Mouse (Mus musculus): ENCODE measurements at regions not wholly inside any gene's neighbourhood (a gene's known extent, or its start where the extent isn't known, plus 50 kb on each side); places are given as distances from the start of the nearest gene placed in this dataset.
"Not testable (repeated sequence)": the region's sequence is repeated elsewhere in the genome, so short reads cannot be mapped to it uniquely, and the experiment has no call there.

GRCm38 (mm10) chr6:31897001-31897400 is 153.0 kb upstream of the 1700012A03Rik start:
- no peak for DNase-seq

GRCm38 (mm10) chr6:31895835-31896234 is 154.2 kb upstream of the 1700012A03Rik start:
- no peak for DNase-seq

- no peak for DNase-seq
These were observed 163.1 kb upstream of the 1700012A03Rik start for GRCm38 (mm10) chr6:31886931-31887330.

GRCm38 (mm10) chr6:31885196-31885595 is 164.8 kb upstream of the 1700012A03Rik start:
- not testable (repeated sequence) for DNase-seq

GRCm38 (mm10) chr6:31883726-31884125 is 166.3 kb upstream of the 1700012A03Rik start:
- DNase-seq, result no peak

GRCm38 (mm10) chr6:31874616-31875015 is 175.4 kb upstream of the 1700012A03Rik start:
- DNase-seq, result no peak

- DNase-seq, result no peak
These were observed 176.1 kb upstream of the 1700012A03Rik start for GRCm38 (mm10) chr6:31873911-31874310.

- DNase-seq, result no peak
These were observed 178.3 kb upstream of the 1700012A03Rik start for GRCm38 (mm10) chr6:31871766-31872165.

GRCm38 (mm10) chr6:31861996-31862395 is 188.1 kb upstream of the 1700012A03Rik start:
- no peak for DNase-seq

- DNase-seq, result no peak
These were observed 190.4 kb upstream of the 1700012A03Rik start for GRCm38 (mm10) chr6:31859621-31860020.

GRCm38 (mm10) chr6:31854261-31854660 is 195.8 kb upstream of the 1700012A03Rik start:
- DNase-seq, result no peak

GRCm38 (mm10) chr6:31846319-31846718 is 203.7 kb upstream of the 1700012A03Rik start:
- no peak for DNase-seq

GRCm38 (mm10) chr6:31845671-31846070 is 204.4 kb upstream of the 1700012A03Rik start:
- DNase-seq, result no peak

GRCm38 (mm10) chr6:31840621-31841020 is 209.4 kb upstream of the 1700012A03Rik start:
- DNase-seq, result no peak

GRCm38 (mm10) chr6:31838588-31838987 is 211.5 kb upstream of the 1700012A03Rik start:
- no peak for DNase-seq

GRCm38 (mm10) chr6:31835795-31836194 is 214.3 kb upstream of the 1700012A03Rik start:
- DNase-seq, result no peak

- DNase-seq, result no peak
These were observed 215.5 kb upstream of the 1700012A03Rik start for GRCm38 (mm10) chr6:31834503-31834902.

- no peak for DNase-seq
These were observed 219.4 kb upstream of the 1700012A03Rik start for GRCm38 (mm10) chr6:31830610-31831009.

- DNase-seq, result no peak
These were observed 226.4 kb upstream of the 1700012A03Rik start for GRCm38 (mm10) chr6:31823616-31824015.

GRCm38 (mm10) chr6:31822186-31823085 is 227.6 kb upstream of the 1700012A03Rik start:
- no peak for DNase-seq

GRCm38 (mm10) chr6:31821621-31822020 is 228.4 kb upstream of the 1700012A03Rik start:
- no peak for DNase-seq

GRCm38 (mm10) chr6:31817640-31818039 is 232.4 kb upstream of the 1700012A03Rik start:
- DNase-seq, result no peak

GRCm38 (mm10) chr6:31811890-31812289 is 238.2 kb upstream of the 1700012A03Rik start:
- no peak for DNase-seq
